Mouse (Mus musculus) limb, embryonic 11.5 days (tissue): ENCODE results near the gene Pld5. TPM values are rescaled to one million over a fixed set of nuclear protein-coding genes. Genes with fewer than 3 reads are reported as not detected.

Source experiments
- ATAC-seq: fragments of 200-750 bp; cut with Nextera tagmentation; 2 replicates; pipeline ENCODE4 v1.8.0; 2017; ENCODE audit warnings: low read depth; ENCODE audit not compliant: insufficient number of reproducible peaks, low FRiP score, low TSS enrichment
- DNase-seq: peaks from one replicate; pipeline ENCODE4 v3.0.0-alpha.2; 2015; ENCODE audit warnings: low spot score
- H3K27ac ChIP-seq: fragments of 300-500 bp; sonication (generic); replicated peaks from 2 replicates; pipeline ENCODE4 v1.5.1; 2014; ENCODE audit warnings: low read depth, mild to moderate bottlenecking, low read length
- H3K27me3 ChIP-seq: fragments of 300-500 bp; sonication (generic); 2 replicates; pipeline ENCODE4 v1.6.1; 2014; ENCODE audit warnings: mild to moderate bottlenecking, low read length, mixed read lengths; ENCODE audit not compliant: control insufficient read depth, insufficient read depth
- H3K36me3 ChIP-seq: fragments of 300-500 bp; sonication (generic); 2 replicates; pipeline ENCODE4 v1.6.1; 2014; ENCODE audit warnings: mild to moderate bottlenecking, low read length, moderate library complexity, mixed read lengths; ENCODE audit not compliant: control insufficient read depth, insufficient read depth
- H3K4me1 ChIP-seq: fragments of 300-500 bp; sonication (generic); 2 replicates; pipeline ENCODE4 v1.6.1; 2014; ENCODE audit warnings: low read length, mixed read lengths; ENCODE audit not compliant: control insufficient read depth, insufficient read depth
- H3K4me2 ChIP-seq: fragments of 300-500 bp; sonication (generic); 2 replicates; pipeline ENCODE4 v1.6.1; 2014; ENCODE audit warnings: low read depth, mild to moderate bottlenecking, moderate library complexity; ENCODE audit not compliant: severe bottlenecking
- H3K4me3 ChIP-seq: fragments of 300-500 bp; sonication (generic); 2 replicates; pipeline ENCODE4 v1.5.1; 2014; ENCODE audit warnings: low read depth, low read length
- H3K9ac ChIP-seq: fragments of 300-500 bp; sonication (generic); 2 replicates; pipeline ENCODE4 v1.6.1; 2014; ENCODE audit warnings: mild to moderate bottlenecking, low read length
- H3K9me3 ChIP-seq: fragments of 300-500 bp; sonication (generic); 2 replicates; pipeline ENCODE4 v1.6.1; 2016; ENCODE audit warnings: low read length; ENCODE audit not compliant: control insufficient read depth
- WGBS: fragments of 180-500 bp; shearing (Covaris S2); extraction: QIAGEN DNeasy Blood & Tissue Kit; methylation state at CpG from one replicate; pipeline ENCODE4 v1.1.7; 2014; 5-methylcytosine and 5-hydroxymethylcytosine counted together
- polyA plus RNA-seq: library from polyadenylated mRNA; unstranded; fragments of >200 nt; fragmentation: Nextera tagmentation; extraction: Ambion mirVana; gene quantifications from 2 replicates; pipeline ENCODE4 v1.2.1, GENCODE M21; 2014

Gene Pld5
- polyA plus RNA-seq, 1 experiment from 2014 or later = 0.16 TPM

DNA sequence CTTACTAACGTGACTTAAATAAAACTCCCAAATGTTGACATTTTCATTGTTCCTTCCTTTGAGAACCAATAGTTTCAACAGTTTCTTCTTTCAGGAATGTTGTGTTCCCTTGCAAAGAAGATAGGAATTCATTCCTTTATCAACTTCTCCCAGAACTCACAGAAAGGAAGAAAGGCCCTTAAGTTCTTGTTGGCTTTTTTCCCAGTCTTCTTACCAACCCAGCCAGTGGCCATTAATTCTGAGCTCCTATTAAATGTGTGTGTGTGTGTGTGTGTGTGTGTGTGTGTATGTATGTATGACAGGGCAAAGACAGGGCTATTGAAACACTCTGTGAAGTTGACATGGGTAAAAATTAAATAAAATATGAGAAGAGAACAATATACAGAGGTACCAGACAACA, 221.5 kb downstream of the Pld5 start:
- no peaks in the 10 kb centered on the region for H3K9me3 ChIP-seq
- H3K4me2 ChIP-seq = no peak overlapping the region
- no peaks in the 10 kb centered on the region for H3K27me3 ChIP-seq
- no peaks in the 10 kb centered on the region for H3K4me1 ChIP-seq
- WGBS = 67% methylated on average over 1 of the region's 1 CpGs
- ATAC-seq = no peak
- no peak overlapping the region for H3K9ac ChIP-seq
- DNase-seq = no peak
- H3K4me3 ChIP-seq = no peak overlapping the region
- no peaks in the 10 kb centered on the region for H3K36me3 ChIP-seq
- H3K27ac ChIP-seq = no peak overlapping the region

DNA sequence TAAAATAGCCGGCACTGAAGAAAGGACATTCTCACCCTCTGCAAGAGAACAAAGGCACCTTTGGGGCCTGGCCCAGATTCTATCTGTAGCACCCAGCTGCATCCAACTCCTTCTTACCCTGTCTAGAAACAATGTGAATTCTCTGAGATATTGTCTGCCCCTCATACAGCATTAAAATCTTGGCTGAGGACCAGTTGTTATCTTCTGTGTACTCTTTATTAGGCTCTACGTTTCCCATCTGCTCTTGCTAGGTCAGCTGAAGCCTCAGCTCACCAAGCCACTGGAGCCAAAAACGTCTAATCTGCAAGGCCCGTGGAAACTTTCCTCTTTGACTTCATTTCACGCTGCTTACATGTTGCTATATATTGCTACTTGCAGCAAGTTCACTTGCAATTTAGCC, 228.1 kb downstream of the Pld5 start:
- no peaks in the 10 kb centered on the region for H3K36me3 ChIP-seq
- H3K9me3 ChIP-seq = no peaks in the 10 kb centered on the region
- no peaks in the 10 kb centered on the region for H3K4me1 ChIP-seq
- WGBS = 75% methylated on average over 5 of the region's 5 CpGs
- no peak for DNase-seq
- H3K27ac ChIP-seq = no peak overlapping the region
- H3K27me3 ChIP-seq = no peaks in the 10 kb centered on the region
- H3K4me2 ChIP-seq = no peak overlapping the region
- no peak overlapping the region for H3K9ac ChIP-seq
- no peak overlapping the region for H3K4me3 ChIP-seq
- no peak for ATAC-seq

DNA sequence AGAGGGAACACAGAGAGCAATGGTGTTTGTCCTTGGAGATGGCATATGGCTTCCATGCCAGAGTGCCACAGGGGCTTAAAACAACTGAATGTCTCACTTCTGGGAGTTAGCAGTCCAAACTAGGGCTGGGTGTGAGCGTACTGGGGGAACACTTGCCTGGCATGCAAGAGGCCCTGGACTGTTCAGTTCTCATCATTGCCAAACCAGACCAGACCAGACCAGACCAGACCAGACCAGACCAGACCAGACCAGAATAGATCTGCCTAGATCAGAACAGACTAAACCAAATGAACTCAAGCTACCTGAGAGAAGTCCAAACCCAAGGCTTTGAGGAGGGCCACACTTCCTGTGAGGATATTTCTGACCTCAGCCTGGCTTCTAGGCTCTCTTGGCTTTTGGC, 228.7 kb downstream of the Pld5 start:
- Histone ChIP-seq H3K4me1 (no peaks in the 10 kb centered on the region), H3K27me3 (no peaks in the 10 kb centered on the region), H3K27ac (no peak overlapping the region), H3K4me2 (no peak overlapping the region), H3K36me3 (no peaks in the 10 kb centered on the region), H3K9ac (no peak overlapping the region), H3K4me3 (no peak overlapping the region), H3K9me3 (no peaks in the 10 kb centered on the region)
- no peak for ATAC-seq
- DNase-seq = no peak
- WGBS = 100% methylated on average over 1 of the region's 1 CpGs

DNA sequence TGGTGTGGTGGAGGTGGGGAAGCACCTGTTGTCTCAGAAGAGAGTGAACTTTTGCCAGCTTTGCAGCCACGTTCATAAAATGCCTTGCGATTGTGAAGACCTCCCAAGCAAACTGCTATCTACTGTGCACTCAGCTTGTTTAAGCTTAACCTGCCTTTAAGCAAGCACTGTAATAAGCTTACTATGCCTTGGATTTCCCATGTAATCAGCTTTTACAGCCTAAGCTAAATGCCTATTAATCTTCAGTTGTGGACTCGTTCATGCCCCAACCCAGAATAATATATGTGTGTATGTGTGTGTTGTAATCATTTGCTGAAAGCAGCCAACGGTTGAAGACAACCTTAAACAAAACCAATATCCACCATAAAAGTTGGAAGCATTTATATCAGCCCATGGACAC, 232.1 kb downstream of the Pld5 start:
- Histone ChIP-seq H3K36me3 (no peaks in the 10 kb centered on the region), H3K9me3 (no peaks in the 10 kb centered on the region), H3K27ac (no peak overlapping the region), H3K9ac (no peak overlapping the region), H3K27me3 (no peaks in the 10 kb centered on the region), H3K4me1 (no peaks in the 10 kb centered on the region), H3K4me2 (no peak overlapping the region), H3K4me3 (no peak overlapping the region)
- no peak for DNase-seq
- ATAC-seq = no peak
- WGBS = 77% methylated on average over 4 of the region's 4 CpGs

DNA sequence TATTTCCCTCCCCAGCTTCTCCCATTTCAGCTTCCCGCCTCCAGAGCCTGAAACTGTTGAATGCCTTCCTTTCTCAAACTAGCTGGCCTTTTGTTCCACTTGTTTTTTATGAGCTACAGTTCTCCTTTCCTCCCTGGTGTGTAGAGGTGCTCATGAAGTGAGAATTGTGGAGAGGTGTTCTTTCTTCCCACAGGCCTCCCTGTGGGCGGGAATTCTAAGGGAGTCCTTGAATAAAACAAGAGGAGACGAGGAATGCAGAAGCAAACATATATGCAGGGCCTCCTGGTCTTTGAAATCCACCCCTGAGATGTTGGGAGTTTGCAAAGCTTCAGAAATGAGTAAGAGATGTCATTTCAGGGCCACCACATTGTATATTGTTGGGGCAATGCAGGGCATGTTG, 235.2 kb downstream of the Pld5 start:
- Histone ChIP-seq H3K9ac (no peak overlapping the region), H3K36me3 (no peaks in the 10 kb centered on the region), H3K27ac (no peak overlapping the region), H3K4me1 (no peaks in the 10 kb centered on the region), H3K4me3 (no peak overlapping the region), H3K4me2 (no peak overlapping the region), H3K9me3 (no peaks in the 10 kb centered on the region), H3K27me3 (no peaks in the 10 kb centered on the region)
- DNase-seq (no peak), ATAC-seq (no peak)
- WGBS = 60% methylated on average over 3 of the region's 3 CpGs

DNA sequence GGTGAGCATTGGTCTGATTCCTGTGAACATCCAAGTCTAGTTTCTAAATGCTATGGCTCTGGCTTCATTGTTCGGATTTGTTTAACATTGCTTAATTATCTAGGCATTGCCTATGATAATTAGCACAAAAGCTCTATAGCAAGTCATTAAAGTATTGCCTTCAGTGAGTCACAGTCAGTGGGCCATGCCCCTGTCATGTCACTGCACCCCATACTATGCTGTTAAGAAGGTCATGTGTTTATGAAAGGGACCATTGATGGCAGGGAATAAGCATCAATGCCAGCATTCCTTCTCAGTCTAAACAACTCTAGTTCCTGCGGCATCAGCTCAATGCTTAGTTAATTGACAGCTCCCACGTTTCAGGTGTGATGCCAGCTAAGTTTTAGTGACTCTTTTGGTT, 239.1 kb downstream of the Pld5 start:
- ATAC-seq (no peak), DNase-seq (no peak)
- H3K27ac ChIP-seq = no peak overlapping the region
- no peak overlapping the region for H3K4me2 ChIP-seq
- no peaks in the 10 kb centered on the region for H3K27me3 ChIP-seq
- no peak overlapping the region for H3K9ac ChIP-seq
- H3K36me3 ChIP-seq = no peaks in the 10 kb centered on the region
- H3K4me1 ChIP-seq = no peaks in the 10 kb centered on the region
- H3K4me3 ChIP-seq = no peak overlapping the region
- H3K9me3 ChIP-seq = no peaks in the 10 kb centered on the region
- 73% methylated on average over 3 of the region's 3 CpGs for WGBS

DNA sequence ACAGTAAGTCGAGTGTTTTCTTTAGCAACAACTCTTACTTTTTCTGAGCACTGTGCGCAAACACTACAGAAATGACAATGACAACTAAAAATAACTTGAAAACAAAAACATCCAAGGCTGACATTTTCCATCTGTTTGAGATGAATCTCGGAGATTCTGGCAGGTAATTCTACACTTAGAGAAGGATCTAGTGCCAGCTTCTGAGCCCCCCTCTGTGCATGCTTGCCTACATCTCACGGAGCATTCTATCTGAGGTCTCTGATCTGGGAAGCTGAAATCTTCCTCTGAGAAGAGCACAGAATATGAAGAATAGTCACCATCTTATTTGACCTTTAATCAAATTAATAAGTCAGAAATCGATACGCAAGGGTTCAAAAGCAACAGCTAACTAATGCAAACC, 240.4 kb downstream of the Pld5 start:
- WGBS = 92% methylated on average over 6 of the region's 6 CpGs
- Histone ChIP-seq H3K9ac (no peak overlapping the region), H3K27ac (no peak overlapping the region), H3K36me3 (no peaks in the 10 kb centered on the region), H3K27me3 (no peaks in the 10 kb centered on the region), H3K4me2 (no peak overlapping the region), H3K4me3 (no peak overlapping the region), H3K9me3 (no peaks in the 10 kb centered on the region), H3K4me1 (no peaks in the 10 kb centered on the region)
- no peak for ATAC-seq
- no peak for DNase-seq

DNA sequence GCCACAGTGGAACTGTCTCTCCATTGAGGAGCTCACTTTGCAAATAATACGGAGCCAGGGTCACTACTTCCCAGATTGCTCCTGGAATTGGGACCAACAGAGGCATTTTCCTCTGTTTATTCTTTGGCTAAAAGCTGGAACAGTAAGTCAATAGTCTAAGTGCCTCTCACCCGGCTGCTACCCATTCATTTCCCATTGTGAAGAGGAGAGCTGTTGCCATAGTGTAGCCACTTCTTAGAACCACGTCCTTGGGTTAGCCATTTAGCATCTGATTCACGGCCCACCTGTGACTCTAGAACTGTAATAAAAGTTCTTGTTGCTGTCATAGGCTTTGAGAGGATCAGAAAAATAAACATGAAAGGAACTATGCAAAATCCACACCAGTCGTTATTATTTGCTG, 241.4 kb downstream of the Pld5 start:
- H3K27ac ChIP-seq = no peak overlapping the region
- H3K4me2 ChIP-seq = no peak overlapping the region
- no peaks in the 10 kb centered on the region for H3K9me3 ChIP-seq
- H3K4me1 ChIP-seq = no peaks in the 10 kb centered on the region
- H3K4me3 ChIP-seq = no peak overlapping the region
- no peaks in the 10 kb centered on the region for H3K36me3 ChIP-seq
- no peak overlapping the region for H3K9ac ChIP-seq
- ATAC-seq = no peak
- WGBS = 82% methylated on average over 5 of the region's 5 CpGs
- no peaks in the 10 kb centered on the region for H3K27me3 ChIP-seq
- DNase-seq = no peak

DNA sequence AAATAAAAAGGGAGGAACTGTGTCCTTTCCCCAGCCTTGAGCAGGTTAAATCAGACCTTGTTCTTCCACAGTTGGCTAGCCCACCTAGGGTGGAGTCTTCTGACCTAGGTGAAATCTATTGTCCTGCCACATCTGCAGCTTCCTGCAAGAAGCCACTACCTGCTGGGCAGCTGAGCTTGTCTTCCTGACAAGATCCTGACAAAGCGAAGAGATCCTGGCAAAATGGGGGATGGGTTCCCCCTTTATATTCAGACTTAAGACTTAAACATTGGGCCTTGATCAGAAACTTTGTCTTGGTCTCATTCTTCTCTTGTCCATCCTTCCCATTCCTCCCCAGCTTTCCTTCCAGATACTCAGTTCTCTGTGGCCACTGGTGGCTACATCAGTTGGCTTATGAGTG, 246.0 kb downstream of the Pld5 start:
- Histone ChIP-seq H3K4me1 (no peaks in the 10 kb centered on the region), H3K36me3 (no peaks in the 10 kb centered on the region), H3K27me3 (no peaks in the 10 kb centered on the region), H3K9me3 (no peaks in the 10 kb centered on the region), H3K27ac (no peak overlapping the region), H3K4me3 (no peak overlapping the region), H3K4me2 (no peak overlapping the region), H3K9ac (no peak overlapping the region)
- ATAC-seq (no peak), DNase-seq (no peak)
- WGBS = 92% methylated on average over 1 of the region's 1 CpGs
